Mouse (Mus musculus): ENCODE data around the gene Shank3.

GRCm38 (mm10) chr15:89591317-89591716 lies 91.9 kb downstream of the Shank3 start:
- TF ChIP-seq CTCF (IDR thresholded peaks at IDR 0.05) = no peak
- TF ChIP-seq EP300 (IDR thresholded peaks at IDR 0.05) = no peak
